ENCODE assay signal across 19 mouse cellular contexts in the genomic region with DNA sequence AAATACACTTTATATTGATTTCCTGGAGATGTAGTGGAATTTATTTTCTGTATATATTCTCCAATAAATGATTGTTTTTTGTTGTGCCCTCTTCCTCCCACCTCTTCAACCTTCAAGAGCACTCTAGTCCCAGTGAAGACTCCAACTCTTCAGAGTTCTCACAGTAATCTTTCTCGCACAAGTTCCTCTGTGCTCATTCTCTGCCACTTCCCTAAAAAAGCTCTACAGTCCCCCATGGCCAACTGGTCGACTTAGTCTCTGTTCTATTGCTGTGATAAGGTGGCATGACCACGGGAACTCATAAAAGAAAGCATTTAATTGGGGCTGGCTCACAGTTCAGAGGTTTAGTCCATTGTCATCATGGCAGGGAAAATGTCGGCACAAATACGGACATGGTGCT.
"Had no signal": no experiment of that assay in that cellular context is flagged by ENCODE, and none has a peak within 500 bp of the region (broad histone marks: within the 10 kb centered on the region; RNA-seq: fewer than 3 reads in every experiment).

No protein-coding gene starts in this region.

- H3K36me3 ChIP-seq: limb, embryonic 12.5 days; limb, embryonic 15.5 days; midbrain, embryonic 12.5 days; midbrain, embryonic 15.5 days; neural tube, embryonic 12.5 days had no signal

- H3K9me3 ChIP-seq: limb, embryonic 12.5 days; limb, embryonic 15.5 days; midbrain, embryonic 12.5 days; midbrain, embryonic 15.5 days; neural tube, embryonic 12.5 days had no signal

- H3K9ac ChIP-seq: limb, embryonic 12.5 days; limb, embryonic 15.5 days; liver, embryonic 14.5 days; liver, postnatal 0 days; lung, embryonic 14.5 days; midbrain, embryonic 12.5 days; midbrain, embryonic 15.5 days; neural tube, embryonic 12.5 days had no signal

- DNase-seq: kidney, adult 9 months; kidney, postnatal 14 days; kidney, postnatal 4 days; left cerebral cortex, postnatal 4 days; liver, postnatal 0 days; lung, embryonic 14.5 days; retina, postnatal 1 day; right cerebral cortex, postnatal 25 days; spleen, adult 18-20 months; thymus, adult 18-20 months; thymus, postnatal 36 days had no signal

- H3K27me3 ChIP-seq: limb, embryonic 12.5 days; limb, embryonic 15.5 days; midbrain, embryonic 12.5 days; midbrain, embryonic 15.5 days; neural tube, embryonic 12.5 days had no signal

- H3K4me1 ChIP-seq: limb, embryonic 12.5 days; limb, embryonic 15.5 days; midbrain, embryonic 12.5 days; midbrain, embryonic 15.5 days; neural tube, embryonic 12.5 days had no signal

- H3K4me3 ChIP-seq: limb, embryonic 12.5 days; limb, embryonic 15.5 days; midbrain, embryonic 12.5 days; midbrain, embryonic 15.5 days; neural tube, embryonic 12.5 days had no signal

- ATAC-seq: liver, postnatal 0 days; lung, postnatal 0 days; midbrain, embryonic 15.5 days had no signal

- H3K27ac ChIP-seq: limb, embryonic 12.5 days; limb, embryonic 15.5 days; liver, embryonic 14.5 days; macrophage; midbrain, embryonic 12.5 days; midbrain, embryonic 15.5 days; neural tube, embryonic 12.5 days had no signal
